Mouse (Mus musculus) cerebellum, postnatal 14 days (tissue): ENCODE measurements around the gene Ins1.

Experiments
- DNase-seq, 2 experiments: peaks; one replicate each; pipeline ENCODE4 v3.0.0; 2021; ENCODE audit warnings: mixed read lengths in 2 of 2

Ins1 gene

DNA sequence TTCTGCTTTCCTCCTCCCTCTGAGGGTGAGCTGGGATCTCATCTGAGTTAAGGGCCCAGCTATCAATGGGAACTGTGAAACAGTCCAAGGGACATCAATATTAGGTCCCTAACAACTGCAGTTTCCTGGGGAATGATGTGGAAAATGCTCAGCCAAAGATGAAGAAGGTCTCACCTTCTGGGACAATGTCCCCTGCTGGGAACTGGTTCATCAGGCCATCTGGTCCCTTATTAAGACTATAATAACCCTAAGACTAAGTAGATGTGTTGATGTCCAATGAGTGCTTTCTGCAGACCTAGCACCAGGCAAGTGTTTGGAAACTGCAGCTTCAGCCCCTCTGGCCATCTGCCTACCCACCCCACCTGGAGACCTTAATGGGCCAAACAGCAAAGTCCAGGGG is at the start of gene Ins1:
Gene Ins1 (plus strand): TSS at position 301 of the 400 bp plus-strand sequence.
- no peak for DNase-seq
